Mouse (Mus musculus): ENCODE results near the gene Peg3. TPM values are rescaled to one million over a fixed set of nuclear protein-coding genes. Genes with fewer than 3 reads are reported as not detected.
A peak's percentile ranks its signal among the peaks of the same experiment; 100 is the strongest.

Gene Peg3
- polyA plus RNA-seq, 1 experiment from 2014 or later = 175 TPM

GRCm38 (mm10) chr7:6749196-6749595 is 19.0 kb upstream of the Peg3 start:
- H3K27ac ChIP-seq = no peak overlapping the region
- H3K4me2 ChIP-seq (replicated peaks) = no peak overlapping the region
- peaks cover 13% of the 10 kb centered on the region for H3K4me1 ChIP-seq
- ATAC-seq (ENCODE audit: low FRiP score) = no peak
- H3K27me3 ChIP-seq = no peaks in the 10 kb centered on the region
- H3K9me3 ChIP-seq (replicated peaks) = no peaks in the 10 kb centered on the region
- H3K9ac ChIP-seq = no peak overlapping the region
- H3K36me3 ChIP-seq = no peaks in the 10 kb centered on the region
- 69% methylated on average over 7 of the region's 7 CpGs for WGBS
- no peak overlapping the region for H3K4me3 ChIP-seq

GRCm38 (mm10) chr7:6744281-6744904 is 14.2 kb upstream of the Peg3 start:
- Histone ChIP-seq H3K4me3 (no peak overlapping the region), H3K36me3 (no peaks in the 10 kb centered on the region), H3K4me2 (replicated peaks) (no peak overlapping the region), H3K4me1 (no peaks in the 10 kb centered on the region), H3K27ac (no peak overlapping the region), H3K9me3 (replicated peaks) (no peaks in the 10 kb centered on the region), H3K27me3 (no peaks in the 10 kb centered on the region), H3K9ac (no peak overlapping the region)
- no peak for ATAC-seq (ENCODE audit: low FRiP score)
- WGBS = 80% methylated on average over 10 of the region's 10 CpGs

GRCm38 (mm10) chr7:6736060-6736459 is 5.8 kb upstream of the Peg3 start:
- Histone ChIP-seq H3K36me3 (no peaks in the 10 kb centered on the region), H3K27me3 (no peaks in the 10 kb centered on the region), H3K27ac (no peak overlapping the region), H3K9me3 (replicated peaks) (no peaks in the 10 kb centered on the region), H3K4me1 (no peaks in the 10 kb centered on the region), H3K4me3 (no peak overlapping the region), H3K4me2 (replicated peaks) (no peak overlapping the region), H3K9ac (no peak overlapping the region)
- WGBS = 81% methylated on average over 1 of the region's 1 CpGs
- no peak for ATAC-seq (ENCODE audit: low FRiP score)

- peak overlapping the region; percentile 59 for H3K4me3 ChIP-seq
- peaks cover 28% of the 10 kb centered on the region for H3K9me3 ChIP-seq (replicated peaks)
- H3K9ac ChIP-seq = peak overlapping the region; percentile 52
- no peaks in the 10 kb centered on the region for H3K36me3 ChIP-seq
- H3K4me1 ChIP-seq = no peaks in the 10 kb centered on the region
- no peaks in the 10 kb centered on the region for H3K27me3 ChIP-seq
- no peak for ATAC-seq (ENCODE audit: low FRiP score)
- H3K4me2 ChIP-seq (replicated peaks) = peak overlapping the region; percentile 56
- 54% methylated on average over 4 of the region's 4 CpGs for WGBS
- peak overlapping the region; percentile 40; the same call in 1 of the 2 replicates for H3K27ac ChIP-seq
These were observed 1.7 kb upstream of the Peg3 start for GRCm38 (mm10) chr7:6731930-6732329.

- Histone ChIP-seq H3K27me3 (no peaks in the 10 kb centered on the region), H3K4me3 (peak overlapping the region; percentile 59), H3K9me3 (replicated peaks) (peaks cover 28% of the 10 kb centered on the region), H3K9ac (peak overlapping the region; percentile 52; the same call in 1 of the 2 replicates), H3K27ac (no peak overlapping the region), H3K4me2 (replicated peaks) (peak overlapping the region; percentile 56), H3K36me3 (no peaks in the 10 kb centered on the region), H3K4me1 (no peaks in the 10 kb centered on the region)
- 44% methylated on average over 3 of the region's 3 CpGs for WGBS
- ATAC-seq (ENCODE audit: low FRiP score) = no peak
These were observed 1.1 kb upstream of the Peg3 start for GRCm38 (mm10) chr7:6731373-6731772.

GRCm38 (mm10) chr7:6730801-6731200 is 570 bp upstream of the Peg3 start:
- Histone ChIP-seq H3K4me2 (replicated peaks) (peak overlapping the region; percentile 56), H3K9me3 (replicated peaks) (peaks cover 28% of the 10 kb centered on the region), H3K4me3 (peak overlapping the region; percentile 59), H3K27ac (peak overlapping the region; percentile 66), H3K9ac (peak overlapping the region; percentile 36), H3K36me3 (no peaks in the 10 kb centered on the region), H3K4me1 (no peaks in the 10 kb centered on the region), H3K27me3 (no peaks in the 10 kb centered on the region)
- 49% methylated on average over 15 of the region's 15 CpGs for WGBS
- ATAC-seq (ENCODE audit: low FRiP score) = no peak

- H3K27me3 ChIP-seq = no peaks in the 10 kb centered on the region
- H3K4me2 ChIP-seq (replicated peaks) = peak overlapping the region; percentile 56
- H3K27ac ChIP-seq = peak overlapping the region; percentile 93
- ATAC-seq (ENCODE audit: low FRiP score) = peak; percentile 55
- H3K9me3 ChIP-seq (replicated peaks) = peaks cover 28% of the 10 kb centered on the region
- no peaks in the 10 kb centered on the region for H3K4me1 ChIP-seq
- peaks cover 7% of the 10 kb centered on the region for H3K36me3 ChIP-seq
- peak overlapping the region; percentile 59 for H3K4me3 ChIP-seq
- WGBS = 46% methylated on average over 37 of the region's 37 CpGs
- H3K9ac ChIP-seq = peak overlapping the region; percentile 69
These were observed 992 bp downstream of the Peg3 start for GRCm38 (mm10) chr7:6729061-6729817.

- H3K27me3 ChIP-seq = no peaks in the 10 kb centered on the region
- H3K27ac ChIP-seq = peak overlapping the region; percentile 93
- peaks cover 11% of the 10 kb centered on the region for H3K36me3 ChIP-seq
- peak; percentile 83 for ATAC-seq (ENCODE audit: low FRiP score)
- no peaks in the 10 kb centered on the region for H3K4me1 ChIP-seq
- peaks cover 28% of the 10 kb centered on the region for H3K9me3 ChIP-seq (replicated peaks)
- 50% methylated on average over 19 of the region's 19 CpGs for WGBS
- peak overlapping the region; percentile 40 for H3K4me2 ChIP-seq (replicated peaks)
- no peak overlapping the region for H3K9ac ChIP-seq
- H3K4me3 ChIP-seq = peak overlapping the region; percentile 59
These were observed 1.8 kb downstream of the Peg3 start for GRCm38 (mm10) chr7:6728263-6728931.

- Histone ChIP-seq H3K27me3 (no peaks in the 10 kb centered on the region), H3K9ac (no peak overlapping the region), H3K27ac (peak overlapping the region; percentile 93), H3K36me3 (peaks cover 14% of the 10 kb centered on the region), H3K4me1 (no peaks in the 10 kb centered on the region), H3K4me2 (replicated peaks) (peak overlapping the region; percentile 40), H3K9me3 (replicated peaks) (peaks cover 28% of the 10 kb centered on the region), H3K4me3 (peak overlapping the region; percentile 59)
- WGBS = 55% methylated on average over 19 of the region's 19 CpGs
- ATAC-seq (ENCODE audit: low FRiP score) = peak; percentile 63
These were observed 2.7 kb downstream of the Peg3 start for GRCm38 (mm10) chr7:6727351-6728121.

GRCm38 (mm10) chr7:6709396-6709795 is 20.8 kb downstream of the Peg3 start:
- Histone ChIP-seq H3K4me2 (replicated peaks) (no peak overlapping the region), H3K4me1 (no peaks in the 10 kb centered on the region), H3K9ac (no peak overlapping the region), H3K36me3 (peaks cover 58% of the 10 kb centered on the region), H3K4me3 (no peak overlapping the region), H3K27ac (no peak overlapping the region), H3K27me3 (no peaks in the 10 kb centered on the region), H3K9me3 (replicated peaks) (0 out of 2 replicates have a peak, but pooled peaks cover 6% of the 10 kb centered on the region)
- ATAC-seq (ENCODE audit: low FRiP score) = no peak
- WGBS = 95% methylated on average over 15 of the region's 15 CpGs

GRCm38 (mm10) chr7:6708451-6709180 is 21.6 kb downstream of the Peg3 start:
- no peaks in the 10 kb centered on the region for H3K27me3 ChIP-seq
- H3K27ac ChIP-seq = no peak overlapping the region
- no peak overlapping the region for H3K4me2 ChIP-seq (replicated peaks)
- H3K36me3 ChIP-seq = peaks cover 61% of the 10 kb centered on the region
- no peak overlapping the region for H3K9ac ChIP-seq
- ATAC-seq (ENCODE audit: low FRiP score) = no peak
- no peak overlapping the region for H3K4me3 ChIP-seq
- WGBS = 86% methylated on average over 17 of the region's 17 CpGs
- 0 out of 2 replicates have a peak, but pooled peaks cover 6% of the 10 kb centered on the region for H3K9me3 ChIP-seq (replicated peaks)
- H3K4me1 ChIP-seq = no peaks in the 10 kb centered on the region
